Mouse (Mus musculus) megakaryocyte progenitor cell, adult 5-6 weeks (primary cell): ENCODE data around the gene Phf13. TPM values are rescaled to one million over a fixed set of nuclear protein-coding genes. Genes with fewer than 3 reads are reported as not detected.

Experiments used
- ATAC-seq: replicated peaks from 2 replicates; pipeline ENCODE4 v1.8.0; 2016; ENCODE audit warnings: mild to moderate bottlenecking, moderate TSS enrichment, inconsistent platforms; ENCODE audit not compliant: poor library complexity
- total RNA-seq, 2 experiments: library from RNA; stranded (forward) in 1 of 2; stranded (reverse) in 1 of 2; fragments of 157-497, 149-512 nt in 1 of 2; fragments of 200-1000 nt in 1 of 2; gene quantifications; 2 replicates each; pipeline versions ENCODE4 v1.2.3 to v1.2.4; 2015 to 2017

Phf13 gene
- total RNA-seq, 2 experiments from 2014 or later: 2.7 to 2.8 TPM

DNA sequence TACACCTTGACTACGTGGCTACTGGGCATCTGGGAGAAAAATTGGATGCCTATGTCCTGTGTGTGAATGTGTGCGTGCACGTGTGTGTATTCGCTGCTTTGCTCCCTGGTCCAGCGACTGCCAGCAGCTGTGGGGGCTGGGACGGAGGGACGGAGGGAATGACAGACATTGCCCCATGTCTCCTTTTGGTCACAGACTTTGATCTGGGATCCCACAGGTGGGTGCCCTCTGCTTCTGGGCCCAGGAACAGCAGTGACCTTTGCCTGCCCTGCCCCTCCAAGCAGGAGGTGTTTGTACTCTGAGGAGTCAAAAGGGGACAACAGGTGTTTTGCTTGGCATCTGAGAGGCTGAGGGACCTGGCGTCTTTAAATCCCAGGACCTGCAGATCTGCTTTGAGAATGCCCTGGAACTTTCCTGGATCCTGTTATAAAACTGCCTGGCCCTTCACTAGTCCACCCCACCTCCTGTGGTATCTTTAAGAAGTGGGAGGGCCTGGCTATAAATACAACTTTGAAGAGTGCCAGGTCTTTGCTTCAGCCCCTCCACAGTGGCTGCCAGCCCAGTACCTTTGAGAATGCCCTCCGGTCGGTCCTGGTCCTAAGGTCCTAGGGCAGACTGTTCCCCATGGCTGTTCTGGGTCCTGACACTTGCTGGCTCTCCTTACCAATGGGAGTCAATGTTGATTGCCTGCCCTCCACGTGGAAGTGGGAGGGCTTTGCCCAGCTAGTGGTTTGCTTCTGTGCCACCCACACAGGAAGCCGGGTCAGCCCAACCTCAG, 17.2 kb upstream of the Phf13 start:
- ATAC-seq: no peak; the same call in 1 of the 2 replicates

DNA sequence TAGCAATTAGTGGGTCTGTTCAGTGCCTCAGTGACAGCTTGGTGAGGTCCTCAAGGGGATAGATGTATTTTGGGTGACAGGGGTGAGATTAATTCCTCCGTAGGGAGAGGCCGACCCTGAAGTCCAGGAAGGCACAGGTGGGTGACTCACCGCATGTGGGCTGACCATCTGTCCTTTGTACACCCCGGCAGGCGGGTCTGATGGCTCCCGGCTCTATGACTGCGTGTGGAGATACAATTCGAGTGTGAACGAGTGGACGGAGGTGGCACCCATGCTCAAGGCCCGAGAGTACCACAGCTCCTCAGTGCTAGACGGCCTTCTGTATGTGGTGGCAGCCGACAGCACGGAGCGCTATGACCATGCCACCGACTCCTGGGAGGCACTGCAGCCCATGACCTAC, 16.1 kb upstream of the Phf13 start:
- ATAC-seq: no peak

DNA sequence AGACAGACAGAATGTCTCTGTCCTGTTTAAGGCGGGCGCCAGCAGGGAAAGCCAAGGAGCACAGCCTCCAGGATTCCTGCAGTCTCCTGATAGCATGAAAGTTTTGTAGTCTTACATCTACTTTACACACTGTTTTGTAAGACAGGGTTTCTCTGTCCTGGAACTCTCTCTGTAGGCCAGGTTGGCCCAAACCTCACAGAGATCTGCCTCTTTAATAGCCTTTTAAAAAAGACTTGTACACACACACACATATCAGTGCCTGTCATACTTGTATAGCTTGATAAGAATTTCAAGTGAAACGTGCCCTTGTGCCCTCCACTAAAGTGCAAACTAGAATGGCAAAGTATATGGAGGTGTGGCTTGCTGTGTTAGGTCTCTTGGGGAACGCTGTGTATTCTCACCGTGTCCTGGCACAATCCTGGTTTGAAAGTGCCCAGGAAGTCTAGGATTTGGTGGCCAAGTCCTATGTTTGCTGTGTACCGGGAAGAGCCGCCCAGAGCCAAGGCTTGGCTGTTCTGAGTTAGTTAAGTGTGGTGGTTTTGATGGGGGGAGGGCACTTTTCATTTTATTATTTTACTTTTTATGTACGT, 15.2 kb upstream of the Phf13 start:
- ATAC-seq: 0 out of 2 replicates have a peak, but pooled peaks have one; percentile 5

DNA sequence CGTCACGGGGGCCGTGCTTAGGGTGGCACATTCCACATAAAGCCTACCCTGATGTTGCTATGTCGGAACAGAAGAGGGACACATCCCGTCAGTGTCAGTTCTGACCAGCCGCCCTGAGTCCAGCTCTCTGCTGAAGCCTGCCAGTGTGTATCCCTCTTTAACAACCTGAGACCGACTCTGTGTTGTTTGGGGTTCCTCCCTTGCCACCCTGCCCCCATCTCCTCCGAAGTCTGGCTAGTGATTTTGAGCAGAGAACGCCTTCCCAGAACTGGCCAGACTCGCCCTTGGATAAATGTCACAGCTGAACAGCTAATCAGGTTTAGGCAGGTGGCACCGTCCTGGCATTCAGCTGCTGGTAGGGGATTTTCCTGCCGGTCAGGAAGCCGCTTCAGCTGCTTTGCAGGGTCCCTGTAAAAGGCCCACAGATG, 14.7 kb upstream of the Phf13 start:
- 0 out of 2 replicates have a peak, but pooled peaks have one; percentile 2 for ATAC-seq

DNA sequence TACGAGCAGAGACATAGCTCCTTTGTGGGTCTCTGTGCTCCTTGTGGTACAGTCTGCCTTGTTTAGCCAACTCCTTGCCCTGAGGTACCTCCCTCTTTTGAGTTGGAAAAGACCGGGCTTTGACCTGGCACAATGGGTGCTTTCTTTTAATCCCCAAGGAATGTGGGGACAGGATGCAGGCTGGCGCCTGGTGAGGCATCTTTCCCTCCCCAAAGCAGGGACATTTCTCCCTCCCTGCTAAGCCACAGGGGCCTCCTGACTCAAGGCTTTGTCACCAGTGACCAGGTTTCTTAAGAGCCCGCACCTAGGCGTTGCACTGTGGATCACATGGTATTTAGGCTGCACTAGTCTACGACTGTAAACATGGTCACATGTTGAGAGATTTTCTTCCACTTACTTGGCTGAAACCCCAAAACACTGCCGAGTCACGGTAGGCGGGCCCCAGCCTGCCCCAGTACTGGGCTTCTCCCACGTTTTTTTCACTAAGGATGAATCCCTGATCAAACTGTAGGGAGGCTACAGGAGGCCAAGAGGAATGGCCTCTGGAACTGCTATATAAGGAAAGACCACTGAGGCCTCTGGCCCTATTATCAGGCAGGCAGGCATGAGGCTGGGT, 14.1 kb upstream of the Phf13 start:
- ATAC-seq: peak; percentile 37

DNA sequence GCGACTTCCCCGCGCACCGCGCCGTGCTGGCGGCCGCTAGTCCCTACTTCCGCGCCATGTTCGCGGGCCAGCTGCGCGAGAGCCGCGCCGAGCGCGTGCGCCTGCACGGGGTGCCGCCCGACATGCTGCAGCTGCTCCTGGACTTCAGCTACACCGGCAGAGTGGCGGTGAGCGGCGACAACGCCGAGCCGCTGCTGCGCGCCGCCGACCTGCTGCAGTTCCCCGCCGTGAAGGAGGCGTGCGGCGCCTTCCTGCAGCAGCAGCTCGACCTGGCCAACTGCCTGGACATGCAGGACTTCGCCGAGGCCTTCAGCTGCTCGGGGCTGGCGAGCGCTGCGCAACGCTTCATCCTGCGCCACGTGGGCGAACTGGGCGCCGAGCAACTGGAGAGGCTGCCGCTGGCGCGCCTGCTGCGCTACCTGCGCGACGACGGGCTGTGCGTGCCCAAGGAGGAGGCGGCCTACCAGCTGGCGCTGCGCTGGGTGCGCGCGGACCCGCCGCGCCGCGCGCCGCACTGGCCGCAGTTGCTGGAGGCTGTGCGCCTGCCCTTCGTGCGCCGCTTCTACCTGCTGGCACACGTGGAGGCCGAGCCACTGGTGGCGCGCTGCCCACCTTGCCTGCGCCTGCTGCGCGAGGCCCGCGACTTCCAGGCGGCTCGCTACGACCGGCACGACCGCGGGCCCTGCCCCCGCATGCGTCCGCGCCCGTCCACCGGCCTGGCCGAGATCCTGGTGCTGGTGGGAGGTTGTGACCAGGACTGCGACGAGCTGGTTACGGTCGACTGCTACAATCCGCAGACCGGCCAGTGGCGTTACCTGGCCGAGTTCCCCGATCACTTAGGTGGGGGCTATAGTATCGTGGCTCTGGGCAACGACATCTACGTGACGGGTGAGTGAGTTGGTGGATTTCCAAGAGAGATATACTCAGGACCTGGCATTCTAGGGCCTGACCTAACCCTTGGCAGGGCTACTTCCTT, 13.3 kb upstream of the Phf13 start:
- peak; percentile 9; the same call in 1 of the 2 replicates for ATAC-seq

DNA sequence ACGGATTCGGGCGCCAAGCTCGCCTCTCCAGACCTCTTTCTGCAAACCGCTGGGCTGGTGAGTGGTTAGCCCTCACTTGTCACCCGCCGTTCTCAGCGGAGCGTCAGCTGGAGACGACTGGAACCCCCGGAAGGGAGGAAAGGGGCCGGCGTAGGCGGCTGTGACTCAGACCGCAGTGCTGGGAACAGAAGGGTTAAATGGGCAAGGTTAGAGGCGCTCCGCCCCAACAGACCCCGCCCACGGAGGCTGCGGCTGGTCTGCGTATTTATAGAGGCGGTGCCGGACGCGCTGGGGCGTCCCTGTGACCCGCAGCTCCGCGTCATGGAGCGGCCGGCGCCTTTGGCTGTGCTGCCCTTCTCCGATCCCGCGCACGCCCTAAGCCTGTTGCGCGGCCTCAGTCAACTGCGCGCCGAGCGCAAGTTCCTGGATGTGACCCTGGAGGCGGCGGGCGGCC, 12.6 kb upstream of the Phf13 start, which contains the start of gene Klhl21:
Klhl21 (plus strand) TSS at position 182 of the 454 bp plus-strand sequence.
- peak; percentile 77 for ATAC-seq

DNA sequence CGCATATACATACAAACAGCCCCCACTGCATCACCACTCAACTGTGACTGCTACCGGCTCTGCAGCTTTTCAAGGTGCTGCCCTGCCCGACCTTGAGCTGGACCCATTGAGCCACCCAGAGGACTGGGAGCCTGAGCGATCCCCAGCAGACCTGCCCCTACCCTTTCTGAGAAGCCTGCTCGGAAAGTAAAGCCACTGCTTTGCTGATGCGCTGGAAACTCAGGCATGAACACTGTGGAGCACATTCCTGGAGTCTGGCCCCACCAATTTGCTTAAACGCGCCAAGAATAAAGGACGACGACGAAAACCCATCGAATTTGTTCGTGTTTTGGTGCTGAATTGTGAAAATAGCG, 12.1 kb upstream of the Phf13 start:
- ATAC-seq: no peak

DNA sequence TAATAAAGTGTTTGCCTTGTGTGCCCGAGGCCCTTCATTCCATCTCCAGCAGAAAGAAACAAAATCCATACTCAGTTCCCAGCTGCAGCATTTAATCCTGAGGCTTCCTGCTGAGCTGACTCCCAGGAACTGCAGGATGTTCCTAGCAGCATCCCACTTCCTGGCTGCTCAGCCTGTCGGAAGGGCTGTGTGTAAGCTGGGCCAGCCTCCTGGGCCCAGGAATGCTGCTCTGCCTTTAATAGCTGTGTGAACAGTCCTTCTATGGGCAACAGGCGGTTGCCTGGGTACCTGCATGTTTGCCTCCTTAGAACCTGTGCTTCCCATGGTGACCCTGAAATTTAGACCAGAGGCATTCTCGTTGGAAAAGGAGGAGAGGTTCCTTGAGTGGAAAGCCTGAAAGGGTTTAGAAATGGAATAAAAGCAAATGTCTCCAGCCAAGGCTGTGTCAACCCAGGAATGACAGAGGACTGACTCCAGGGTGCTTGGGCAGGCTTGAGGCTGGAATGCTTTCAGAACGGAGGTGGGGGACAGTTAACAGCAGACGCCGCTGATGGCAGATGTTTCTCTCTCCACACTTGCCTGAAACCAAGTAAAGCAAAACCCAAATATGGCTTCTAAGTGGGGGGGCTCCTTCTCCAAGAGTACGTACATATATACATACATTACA, 11.6 kb upstream of the Phf13 start:
- ATAC-seq: no peak

DNA sequence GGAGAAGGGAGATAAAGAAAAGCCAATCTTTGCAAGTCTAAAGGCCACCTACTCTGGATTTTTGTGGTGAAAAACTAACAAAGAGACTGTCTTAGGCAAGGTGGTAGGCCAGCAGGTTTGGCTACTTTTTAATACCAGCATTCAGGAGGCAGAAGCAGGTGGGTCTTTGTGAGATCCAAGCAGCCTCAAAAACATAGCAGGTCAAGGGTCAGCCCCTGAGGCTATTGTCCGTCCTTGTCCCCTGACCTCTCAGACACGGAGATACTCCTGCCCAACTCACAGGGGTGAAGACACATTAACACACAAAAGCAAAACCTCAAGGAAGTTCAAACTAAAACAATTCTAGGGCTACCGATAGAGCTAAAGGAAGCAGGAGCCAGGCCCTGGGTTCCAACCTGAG, 10.8 kb upstream of the Phf13 start:
- ATAC-seq: no peak

DNA sequence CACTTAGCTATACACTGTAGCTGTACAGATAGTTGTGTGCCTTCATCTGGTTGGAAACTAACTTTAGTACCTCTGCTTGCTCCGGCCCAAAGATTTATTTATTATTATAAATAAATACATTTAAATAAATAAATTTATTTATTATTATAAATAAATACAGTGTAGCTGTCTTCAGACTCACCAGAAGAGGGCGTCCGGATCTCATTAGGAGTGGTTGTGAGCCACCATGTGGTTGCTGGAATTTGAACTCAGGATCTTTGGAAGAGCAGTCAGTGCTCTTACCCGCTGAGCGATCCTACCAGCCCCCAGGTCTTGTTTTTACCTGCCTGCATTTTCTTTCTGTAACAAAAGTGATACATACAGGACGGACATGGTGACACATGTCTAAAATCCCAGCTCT, 10.1 kb upstream of the Phf13 start:
- ATAC-seq: no peak

DNA sequence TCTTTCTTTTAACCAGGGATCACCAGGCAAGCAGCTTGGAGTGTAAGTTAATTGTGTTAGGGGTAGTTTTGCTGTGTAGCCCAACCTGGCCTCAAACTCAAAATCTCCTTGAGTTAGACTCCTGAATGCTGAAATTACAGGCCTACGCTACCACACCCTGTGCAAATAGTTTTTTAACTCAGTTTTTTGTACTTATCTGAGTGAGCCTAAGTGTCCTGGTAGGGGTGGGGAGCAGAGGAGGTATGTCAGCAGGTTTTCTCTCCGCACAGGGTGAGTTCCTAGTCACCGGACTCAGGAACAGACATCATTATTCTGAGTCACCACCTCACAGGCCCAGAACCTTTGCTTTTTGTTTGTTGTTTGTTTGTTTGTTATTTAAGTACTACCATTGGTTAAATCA, 6.0 kb upstream of the Phf13 start:
- ATAC-seq: no peak

DNA sequence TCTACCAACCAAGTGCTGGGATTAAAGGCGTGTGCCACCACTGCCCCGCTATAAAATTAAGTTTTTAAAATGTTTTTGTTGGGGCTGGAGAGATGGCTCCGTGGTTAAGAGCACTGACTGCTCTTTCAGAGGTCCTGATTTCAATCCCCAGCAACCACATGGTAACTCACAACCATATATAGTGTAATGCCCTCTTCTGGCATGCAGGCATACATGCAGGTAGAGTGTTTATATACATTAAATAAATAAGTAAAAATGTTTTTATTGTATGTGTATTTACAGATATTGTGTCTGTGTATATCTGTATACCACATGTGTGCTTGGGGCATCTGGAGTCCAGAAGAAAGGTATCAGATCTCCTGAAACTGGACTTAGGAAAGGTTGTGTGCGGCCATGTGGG, 5.3 kb upstream of the Phf13 start:
- ATAC-seq: no peak

DNA sequence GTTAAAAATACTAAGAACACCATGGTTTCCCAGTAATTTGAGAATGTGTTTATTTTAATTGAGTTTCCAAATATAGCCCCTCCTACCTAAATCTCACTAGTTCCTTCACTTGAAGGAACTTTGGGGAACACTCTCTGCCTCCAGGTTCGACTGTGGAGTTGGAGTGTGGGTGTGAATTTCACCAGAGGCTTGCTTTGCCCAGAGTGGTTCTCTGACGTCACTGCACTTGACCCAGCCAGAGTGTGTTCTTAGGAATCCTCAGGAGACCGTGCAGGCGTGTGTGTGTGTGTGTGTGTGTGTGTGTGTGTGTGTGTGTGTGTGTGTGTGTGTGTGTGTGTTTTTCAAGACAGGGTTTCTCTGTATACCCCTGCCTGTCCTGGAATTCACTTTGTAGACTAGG, 4.8 kb upstream of the Phf13 start:
- no peak for ATAC-seq

DNA sequence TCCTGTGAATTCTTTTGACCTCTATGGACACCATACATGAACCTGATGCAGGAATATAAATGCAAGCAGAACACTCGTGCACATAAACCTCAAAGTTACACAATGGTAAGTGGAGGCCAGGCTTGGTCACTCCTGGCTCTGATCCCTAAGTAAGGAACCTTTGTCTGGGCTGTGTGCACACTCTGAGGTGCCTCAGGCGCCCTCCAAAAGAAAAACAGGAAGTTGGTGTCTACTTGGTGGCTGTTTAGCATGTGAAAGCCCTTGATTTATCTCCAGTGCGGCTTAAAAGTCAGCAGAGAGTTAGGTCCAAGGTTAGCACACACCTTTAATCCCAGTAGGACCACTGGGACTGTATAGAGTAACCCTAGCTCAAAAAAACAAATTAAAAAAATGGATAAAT, 3.4 kb upstream of the Phf13 start:
- peak; percentile 44 for ATAC-seq

DNA sequence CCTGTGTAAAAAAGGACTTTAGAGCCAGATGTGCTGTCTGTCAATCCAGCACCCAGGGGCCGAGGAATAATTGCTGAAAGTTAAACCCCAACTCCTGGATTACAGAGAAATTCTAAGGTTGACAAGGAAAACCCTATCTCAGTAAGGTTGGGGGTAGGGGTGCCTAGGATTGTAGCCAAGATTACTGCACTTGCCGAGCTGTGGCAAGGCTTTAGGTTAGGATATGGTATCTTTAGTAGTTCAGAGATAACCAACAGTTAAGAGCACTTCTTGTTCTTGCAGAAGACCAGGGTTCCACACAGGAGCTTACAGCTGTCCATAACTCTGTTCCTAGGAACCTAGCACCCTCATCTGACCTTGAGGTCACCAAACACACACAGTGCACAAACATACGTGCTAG, 1.6 kb upstream of the Phf13 start:
- no peak for ATAC-seq

DNA sequence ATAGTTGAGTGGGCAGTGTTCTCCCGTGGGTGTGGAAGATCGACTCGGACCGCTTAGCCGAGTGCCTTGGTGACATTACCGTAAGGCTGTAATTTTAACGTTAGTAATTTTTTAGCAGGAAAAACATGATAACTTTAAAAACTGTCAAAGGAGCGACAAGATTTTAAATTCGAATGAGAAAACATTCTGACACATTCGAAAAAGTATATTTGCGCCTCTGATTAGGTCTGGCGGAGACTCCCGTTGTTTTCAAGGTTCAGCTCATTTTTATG, 829 bp upstream of the Phf13 start:
- no peak for ATAC-seq

DNA sequence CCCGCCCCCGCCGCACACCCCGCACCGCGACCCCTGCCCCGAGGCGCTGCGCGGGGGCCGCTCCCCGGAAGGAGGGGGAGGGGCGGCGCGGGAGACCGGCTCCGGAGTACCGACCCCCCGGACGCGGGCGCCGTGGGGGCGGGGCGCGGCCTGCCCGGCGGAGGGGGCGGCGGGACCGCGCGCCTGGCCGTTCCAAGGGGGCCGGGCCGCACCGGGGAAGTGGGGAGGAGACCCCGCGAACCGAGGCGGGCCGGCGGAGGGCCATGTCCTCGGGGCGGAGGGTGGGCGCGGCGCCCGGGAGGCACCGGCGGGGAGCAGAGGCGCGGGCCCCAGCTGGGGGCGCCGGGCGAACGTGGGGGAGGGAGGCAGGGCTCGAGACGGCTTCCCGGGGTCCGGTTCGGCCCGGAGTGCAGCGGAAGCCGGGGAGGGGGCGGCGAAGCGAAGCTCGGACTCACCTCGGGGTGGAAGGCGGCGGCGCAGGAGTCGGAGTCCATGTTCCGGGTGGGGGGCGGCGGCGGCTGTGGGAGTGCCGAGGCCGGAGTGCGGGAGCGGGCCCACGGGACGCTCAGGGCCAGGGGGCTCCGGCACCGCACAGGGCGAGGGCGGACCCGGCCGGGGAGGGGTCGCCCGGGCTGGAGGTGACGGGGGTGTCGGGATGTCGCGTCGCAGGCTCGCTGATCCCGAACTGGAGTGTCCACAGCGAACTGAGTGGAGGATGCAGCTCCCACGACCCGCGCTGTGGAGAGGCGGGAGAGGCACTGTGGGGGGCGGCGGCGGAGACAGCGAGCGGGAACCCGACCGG, 486 bp downstream of the Phf13 start:
- no peak for ATAC-seq

DNA sequence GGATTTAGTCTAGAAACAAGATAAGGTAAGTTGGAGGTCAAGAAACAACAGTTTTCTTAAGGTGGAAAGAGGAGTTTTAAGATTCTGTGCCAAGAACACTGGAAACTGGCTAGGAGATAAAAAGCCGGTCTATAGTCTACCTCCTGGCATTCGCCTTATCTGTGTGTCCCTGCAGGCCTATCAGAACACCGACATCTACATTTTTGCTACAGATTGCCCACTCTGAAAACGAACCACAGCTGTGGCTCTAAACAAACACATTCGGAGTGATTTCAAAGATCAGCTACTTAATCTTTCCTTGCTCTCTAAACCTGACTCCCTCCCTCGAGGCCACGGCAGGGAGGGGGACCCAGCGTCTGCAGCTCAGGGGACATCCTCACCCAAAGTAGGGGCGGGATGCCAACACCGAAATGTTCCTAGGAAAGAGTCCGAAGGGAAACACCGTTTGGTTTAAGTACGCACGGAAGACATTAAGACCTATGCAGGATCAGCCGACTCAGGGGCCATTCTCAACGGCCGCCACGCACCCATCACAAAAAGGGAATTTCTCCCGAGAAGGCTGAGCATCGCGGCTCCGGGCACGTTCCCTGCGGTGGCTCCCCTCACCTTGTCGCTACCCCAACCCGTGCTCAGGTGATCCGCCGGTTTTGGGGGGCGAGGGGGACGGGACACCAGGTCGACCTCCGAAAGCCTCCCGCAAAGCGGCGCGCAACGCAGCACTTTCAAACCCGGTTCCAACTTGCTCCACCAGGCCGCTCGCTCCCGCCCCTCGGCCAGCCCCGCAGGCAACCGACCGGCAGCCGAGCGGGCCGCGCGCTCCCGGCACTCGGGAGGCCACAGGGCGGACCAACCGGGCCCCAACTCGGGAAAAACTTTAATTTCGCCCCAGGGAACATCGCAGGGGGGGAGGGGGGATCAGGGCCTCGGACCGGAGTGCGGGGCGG, 1.6 kb downstream of the Phf13 start:
- ATAC-seq: peak; percentile 59
